Mouse (Mus musculus) liver, adult 2 months (tissue): ENCODE results near the gene Gm20521.

Source experiments
- CTCF ChIP-seq: fragments of 200-500 bp; IDR thresholded peaks from 2 replicates; pipeline ENCODE4 v1.5.1; 2011; ENCODE audit warnings: low read depth, low read length, control low read depth
- POLR2A ChIP-seq: fragments of 200-500 bp; IDR thresholded peaks from 2 replicates; pipeline ENCODE4 v1.6.1; 2011; ENCODE audit warnings: low read length, control low read depth; ENCODE audit not compliant: insufficient read depth; ENCODE audit errors: extremely low read depth

DNA sequence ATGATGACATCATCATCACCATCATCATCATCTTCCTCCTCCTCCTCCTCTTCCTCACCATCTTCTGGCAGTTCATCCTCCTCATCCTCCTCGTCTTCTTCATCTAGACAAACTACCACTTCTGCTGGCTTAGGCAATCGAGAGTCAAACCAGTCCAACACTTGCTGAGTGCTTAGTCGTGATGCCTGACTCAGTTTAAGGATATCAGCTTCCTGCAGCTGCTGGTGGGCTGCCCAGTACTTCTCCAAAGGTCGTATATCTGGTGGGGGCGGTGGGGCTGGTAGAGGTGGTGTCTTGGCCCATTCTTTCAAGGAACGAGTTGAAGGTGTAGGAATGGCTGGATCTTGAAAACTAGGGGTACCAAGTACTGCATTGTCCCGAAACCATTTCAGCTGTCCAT lies 26.5 kb upstream of the Gm20521 start:
- no peak for TF ChIP-seq CTCF
- TF ChIP-seq POLR2A = no peak
